Mouse (Mus musculus): ENCODE measurements around the gene Slc17a7.
A peak's percentile ranks its signal among the peaks of the same experiment; 100 is the strongest.

Gene Slc17a7

DNA sequence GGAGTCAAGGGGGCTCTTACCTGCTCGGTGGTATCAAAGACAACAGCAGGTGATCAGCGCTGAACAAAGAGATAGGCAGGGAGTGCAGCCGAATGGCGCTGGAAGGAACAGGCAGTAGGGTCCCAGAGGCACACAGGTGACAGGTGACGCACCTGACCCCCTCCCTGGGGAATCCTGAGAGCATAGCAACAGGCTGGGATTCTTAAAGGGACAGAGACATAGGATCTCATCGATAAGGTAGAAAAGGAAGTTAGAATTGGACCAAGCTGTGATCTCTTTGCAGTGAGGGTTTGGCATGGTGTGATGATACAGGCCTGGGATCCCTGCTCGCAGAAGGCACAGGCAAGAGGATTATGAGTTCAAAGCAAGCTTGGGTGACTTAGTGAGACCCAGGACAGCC lies 15.7 kb downstream of the Slc17a7 start, which contains the start of gene Gfy:
Gene Gfy, minus strand, starts transcription at position 101 of the 400 bp plus-strand sequence.
- no peak for DNase-seq

DNA sequence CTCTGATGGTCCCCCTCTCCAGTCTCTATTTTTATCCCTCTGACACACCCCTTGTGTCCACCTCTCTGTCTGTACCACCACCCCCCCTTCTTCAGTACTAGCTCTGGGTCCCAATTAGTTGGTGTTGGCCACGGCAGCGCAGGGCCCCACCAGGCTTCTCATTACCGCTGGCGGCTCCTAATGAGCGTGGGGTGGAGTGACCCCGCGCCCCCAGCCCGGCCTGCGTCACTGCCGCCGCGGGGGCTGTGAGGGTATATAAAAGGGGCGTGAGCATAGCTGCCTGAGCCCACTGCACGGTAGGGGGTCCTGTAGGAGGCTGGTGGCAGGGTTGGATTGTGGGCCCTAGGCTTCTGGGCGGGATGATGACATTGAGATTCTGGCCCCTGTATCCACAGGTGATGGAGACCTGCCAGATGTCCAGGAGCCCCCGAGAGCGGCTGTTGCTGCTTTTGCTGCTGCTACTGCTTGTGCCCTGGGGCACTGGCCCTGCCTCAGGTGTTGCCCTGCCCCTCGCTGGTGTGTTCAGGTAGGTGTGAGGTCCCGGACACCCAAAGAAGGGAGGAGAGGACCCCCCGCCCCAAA lies 17.2 kb downstream of the Slc17a7 start, which contains the start of gene Pth2:
Gene Pth2, plus strand, starts transcription at position 100 of the 582 bp plus-strand sequence.
- DNase-seq = no peak

DNA sequence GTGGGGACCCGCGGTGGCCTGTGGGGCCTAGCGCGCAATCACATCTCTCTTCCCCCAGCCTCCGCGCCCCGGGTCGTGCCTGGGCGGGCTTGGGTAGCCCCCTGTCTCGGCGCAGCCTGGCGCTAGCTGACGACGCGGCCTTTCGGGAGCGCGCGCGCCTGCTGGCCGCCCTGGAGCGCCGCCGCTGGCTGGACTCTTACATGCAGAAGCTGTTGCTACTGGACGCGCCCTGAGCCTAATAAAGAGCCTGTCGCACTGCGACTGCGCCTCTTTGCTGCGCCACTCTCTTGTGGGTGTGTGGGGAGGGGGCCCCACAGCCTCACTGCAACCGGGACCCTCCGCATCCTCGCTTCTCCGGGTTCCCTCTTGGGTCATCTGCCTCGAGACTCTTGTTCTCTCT lies 17.8 kb downstream of the Slc17a7 start:
- DNase-seq = no peak

DNA sequence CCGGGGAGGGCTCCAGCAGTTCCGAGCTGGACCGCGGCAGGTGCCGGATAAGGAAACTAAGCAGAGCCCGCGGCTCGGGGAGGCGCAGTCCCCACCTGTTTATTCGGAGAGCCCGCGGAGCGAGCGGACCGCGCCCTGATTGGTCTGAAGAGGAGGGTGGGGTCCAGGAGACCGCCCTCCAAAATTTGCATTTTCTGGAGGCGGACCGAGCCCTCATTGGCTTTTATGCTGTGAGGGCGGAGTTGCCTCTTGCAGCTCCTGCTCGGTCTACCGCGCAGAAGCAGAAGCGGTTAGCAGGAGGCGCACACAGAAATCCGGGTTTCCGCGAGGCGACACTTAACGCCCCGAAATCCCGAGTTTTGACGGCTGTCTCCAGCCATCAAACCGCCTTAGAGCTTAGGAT lies 18.5 kb downstream of the Slc17a7 start:
- DNase-seq = peak; percentile 93

DNA sequence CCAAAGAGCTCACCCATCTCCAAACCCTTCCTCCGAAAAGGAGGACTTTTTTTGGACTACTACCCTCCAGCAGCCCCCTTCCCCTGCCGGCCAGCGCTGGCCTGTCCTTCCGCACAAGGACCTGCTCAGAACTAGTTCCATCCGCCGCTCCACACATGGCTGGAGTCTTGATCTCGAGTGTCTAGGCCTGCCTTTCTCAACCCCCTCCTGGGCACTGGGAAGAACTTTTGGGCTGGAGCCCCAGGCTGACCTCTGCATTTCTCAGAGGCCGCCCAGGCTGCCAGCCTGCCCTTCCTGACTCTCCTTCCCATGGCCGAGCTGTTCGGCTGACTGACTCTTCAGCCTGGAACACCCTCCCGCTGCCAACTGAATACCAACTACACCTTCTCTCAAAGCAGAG lies 18.9 kb downstream of the Slc17a7 start:
- peak; percentile 41 for DNase-seq

DNA sequence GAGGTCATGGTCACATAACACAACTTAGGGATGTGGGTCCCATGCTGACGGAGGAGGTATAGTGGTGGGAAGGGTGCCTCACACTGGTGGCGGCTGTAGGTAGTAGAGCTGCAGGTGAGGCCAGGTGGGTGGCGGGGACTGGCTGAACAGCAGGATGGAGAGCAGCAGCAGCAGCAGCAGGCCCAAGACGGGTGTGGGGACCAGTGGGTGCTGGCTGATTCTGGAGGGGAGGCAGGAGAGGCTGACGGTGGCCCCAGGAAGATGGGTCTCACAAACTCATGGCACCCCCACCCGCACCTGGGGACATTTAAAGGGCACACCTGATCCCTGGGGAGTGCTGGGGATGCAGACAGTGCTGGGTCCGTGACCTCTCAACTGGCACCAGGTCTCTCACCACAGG lies 19.9 kb downstream of the Slc17a7 start:
- no peak for DNase-seq

DNA sequence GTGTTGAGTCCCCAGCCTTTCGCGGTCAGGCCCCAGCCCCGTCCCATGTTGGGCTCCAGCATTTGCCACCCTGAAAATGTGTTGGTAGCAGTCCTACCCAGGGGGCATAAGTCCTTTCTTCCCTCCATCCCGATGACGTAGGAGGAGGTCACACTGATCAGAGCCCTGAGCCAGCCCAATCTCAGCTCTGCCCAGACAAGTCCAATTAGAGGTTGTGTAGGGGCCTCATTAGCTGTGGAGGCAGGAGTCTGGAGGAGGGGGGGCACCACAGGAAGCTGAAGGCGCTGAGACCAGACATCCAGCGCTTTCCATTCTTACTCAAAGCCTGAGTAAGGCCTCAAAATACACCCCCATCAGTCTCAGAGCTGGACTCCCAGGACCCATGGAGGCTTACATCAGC lies 22.2 kb downstream of the Slc17a7 start:
- DNase-seq = no peak

DNA sequence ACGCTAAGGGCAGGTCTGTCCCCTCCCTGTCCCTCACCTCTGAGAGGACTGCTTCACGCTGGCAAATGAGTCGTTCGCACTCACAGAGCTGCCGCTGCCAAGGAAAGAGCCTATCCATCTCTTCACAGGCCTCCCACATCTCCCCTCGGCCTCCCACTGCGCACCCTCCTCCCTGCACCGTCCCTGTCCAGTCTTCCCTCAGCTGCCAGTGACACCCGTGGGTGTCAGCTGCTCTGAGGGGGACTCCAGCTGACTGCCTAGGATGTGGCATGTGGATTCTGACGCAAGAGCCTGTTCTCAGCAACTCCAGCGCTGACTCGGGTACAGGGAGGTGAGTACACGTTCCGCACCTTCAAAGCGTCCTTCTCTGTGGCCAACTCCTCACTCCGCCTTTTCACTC lies 25.9 kb downstream of the Slc17a7 start:
- no peak for DNase-seq

DNA sequence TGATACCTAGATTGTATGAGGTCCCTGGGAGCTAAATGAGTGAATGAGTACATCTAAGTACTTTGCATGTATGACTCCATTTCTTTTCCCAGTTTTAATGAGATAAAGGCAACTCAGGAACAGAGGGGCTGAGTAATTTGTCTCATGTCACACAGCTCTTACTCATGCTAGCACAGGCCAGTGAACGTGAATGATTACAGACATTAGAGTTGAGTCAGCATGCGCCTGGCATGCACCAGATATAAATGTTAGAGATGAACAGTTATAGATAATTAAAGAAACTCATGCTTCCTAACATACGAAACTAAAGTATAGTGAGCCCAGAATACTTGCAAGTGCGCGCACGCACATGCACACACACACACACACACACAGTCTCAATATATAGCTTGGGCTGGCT lies 26.4 kb downstream of the Slc17a7 start:
- DNase-seq = no peak

DNA sequence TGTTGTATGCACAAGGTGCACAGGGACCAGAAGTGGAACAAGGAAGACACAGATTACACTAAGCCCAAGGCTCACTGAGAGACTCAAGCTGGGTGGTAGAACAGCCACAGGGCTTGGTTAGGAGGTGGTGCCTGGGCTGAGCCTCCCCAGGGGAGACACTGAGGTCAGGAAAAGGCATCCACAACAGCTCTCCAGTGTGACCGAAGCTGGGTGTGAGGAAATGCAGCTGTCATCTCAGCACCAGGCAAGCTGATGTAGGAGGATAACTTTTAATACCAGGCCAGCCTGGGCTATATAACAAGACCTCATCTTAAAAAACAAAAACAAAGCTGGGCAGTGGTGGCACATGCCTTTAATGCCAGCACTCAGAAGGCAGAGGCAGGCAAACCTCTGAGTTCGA lies 27.4 kb downstream of the Slc17a7 start:
- DNase-seq = no peak

DNA sequence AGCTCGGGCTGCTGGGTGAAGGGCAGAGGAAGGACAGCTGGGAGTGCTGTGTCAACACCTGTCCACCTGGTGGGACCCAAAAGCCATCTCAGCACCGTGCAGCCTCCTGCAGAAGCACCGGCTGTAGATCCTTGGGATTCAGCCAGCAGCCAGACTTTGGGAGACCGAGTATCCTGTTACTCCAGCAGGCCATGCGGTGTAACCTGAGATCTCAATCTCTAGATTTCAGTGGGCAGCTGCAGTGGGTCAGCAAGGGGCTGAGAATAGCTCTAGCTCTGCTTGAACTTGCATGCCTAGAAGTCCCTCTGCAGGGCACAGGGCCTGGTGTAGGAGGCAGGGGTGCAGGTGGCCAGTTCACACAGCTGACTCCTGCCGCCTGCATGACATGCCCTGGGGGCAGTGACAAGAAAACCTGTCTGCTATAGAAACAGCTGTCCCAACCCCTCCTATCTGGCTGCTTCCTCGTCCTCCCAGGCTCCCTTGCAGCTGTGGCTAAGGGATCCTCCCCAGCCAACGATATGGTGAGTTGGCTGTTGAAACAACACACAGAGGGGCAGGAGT lies 28.1 kb downstream of the Slc17a7 start:
- no peak for DNase-seq

DNA sequence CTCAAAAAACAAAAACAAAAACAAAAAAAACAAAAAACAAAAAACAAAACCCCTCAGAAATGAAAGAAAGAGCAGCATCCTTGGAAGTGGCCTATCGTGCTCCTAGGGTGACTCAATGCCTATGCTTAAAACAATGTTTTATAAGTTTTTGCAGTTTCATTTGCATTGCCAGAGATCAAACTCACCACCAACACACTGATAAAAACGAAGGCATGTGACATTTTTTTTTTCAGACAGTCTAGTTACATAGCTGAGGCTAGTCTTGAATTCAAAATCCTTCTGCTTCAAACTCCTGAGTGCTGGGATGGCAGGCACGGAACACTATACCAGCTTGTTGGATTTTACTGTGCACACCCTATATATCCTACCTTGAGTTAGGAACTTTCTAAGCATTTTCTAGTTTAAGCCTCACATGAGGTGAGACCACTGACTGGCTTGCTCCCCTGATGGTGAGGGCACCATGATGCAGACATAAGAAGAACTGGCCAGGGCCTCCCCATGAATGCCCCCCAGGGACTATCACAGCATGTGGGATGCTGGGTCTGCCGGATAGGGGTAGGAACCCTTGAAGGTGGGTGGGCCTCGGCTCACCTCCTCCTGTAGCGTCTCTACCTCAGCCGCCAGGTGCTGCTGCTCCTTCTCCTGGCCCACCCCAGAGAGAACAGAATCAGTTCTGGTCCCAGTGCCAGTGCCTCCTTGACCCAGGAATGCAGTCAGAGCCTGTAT lies 29.0 kb downstream of the Slc17a7 start:
- DNase-seq = no peak

DNA sequence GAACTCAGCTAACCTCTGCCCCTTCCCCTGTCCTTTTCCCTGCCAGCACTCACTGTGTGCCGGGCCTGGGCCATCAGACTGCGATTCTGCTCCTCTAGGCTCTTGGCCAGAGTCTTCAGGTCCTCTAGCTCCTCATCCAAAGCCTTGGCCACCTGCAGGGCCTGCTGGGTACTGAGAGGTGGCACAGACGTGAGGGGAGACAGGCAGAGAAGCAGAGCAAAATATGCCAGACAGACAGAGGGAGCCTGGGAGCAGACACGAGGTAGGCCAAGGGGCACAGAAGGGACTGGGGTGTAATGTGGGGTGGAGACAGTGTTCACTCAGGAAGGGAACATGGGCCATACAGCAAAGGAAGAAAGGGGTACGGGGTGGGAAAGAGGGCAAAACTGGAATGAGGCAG lies 29.7 kb downstream of the Slc17a7 start:
- DNase-seq = no peak

DNA sequence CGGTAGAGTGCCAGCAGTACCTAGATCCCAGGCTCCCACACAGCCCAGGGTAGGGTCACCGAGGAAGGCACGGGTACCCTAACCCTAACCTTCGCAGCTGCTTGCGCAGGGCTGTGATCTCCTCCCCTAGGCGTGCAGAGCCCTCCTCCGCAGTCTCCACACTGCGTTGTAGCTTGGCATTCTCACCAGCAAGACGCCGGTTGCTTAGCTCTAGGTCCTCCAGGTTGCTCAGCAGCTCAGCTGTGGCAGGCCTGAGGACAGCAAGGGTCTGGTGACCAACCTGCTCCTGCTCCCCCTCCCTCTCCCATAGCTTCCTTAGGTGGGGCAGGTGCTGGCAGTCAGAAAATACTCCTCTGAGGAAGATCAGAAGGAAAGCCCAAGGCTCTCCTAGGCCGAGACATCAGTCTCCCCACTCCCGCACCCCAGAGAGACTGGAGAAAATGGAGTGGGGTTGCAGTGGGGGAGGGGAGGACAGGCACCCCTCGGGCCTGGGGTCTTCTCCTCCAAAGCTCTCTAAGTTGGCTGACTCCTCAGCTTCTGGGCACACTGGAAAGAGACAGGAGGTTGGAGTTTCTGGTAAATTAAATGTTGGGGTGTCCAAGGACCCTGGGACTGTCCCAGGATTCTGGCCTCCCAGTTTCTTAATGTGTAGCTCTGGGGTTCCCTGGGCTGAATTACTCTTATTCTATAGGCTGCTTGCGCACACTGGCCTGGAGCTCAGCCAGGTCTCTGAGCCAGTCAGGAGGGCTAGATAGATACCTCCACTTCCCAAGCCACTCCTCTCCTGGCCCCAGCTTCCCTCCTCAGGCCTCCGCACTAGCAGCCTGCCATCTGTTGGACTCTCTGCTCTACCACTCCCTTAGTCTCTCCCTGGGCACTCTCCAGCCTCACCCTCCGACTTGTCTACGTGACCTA lies 30.4 kb downstream of the Slc17a7 start:
- no peak for DNase-seq

DNA sequence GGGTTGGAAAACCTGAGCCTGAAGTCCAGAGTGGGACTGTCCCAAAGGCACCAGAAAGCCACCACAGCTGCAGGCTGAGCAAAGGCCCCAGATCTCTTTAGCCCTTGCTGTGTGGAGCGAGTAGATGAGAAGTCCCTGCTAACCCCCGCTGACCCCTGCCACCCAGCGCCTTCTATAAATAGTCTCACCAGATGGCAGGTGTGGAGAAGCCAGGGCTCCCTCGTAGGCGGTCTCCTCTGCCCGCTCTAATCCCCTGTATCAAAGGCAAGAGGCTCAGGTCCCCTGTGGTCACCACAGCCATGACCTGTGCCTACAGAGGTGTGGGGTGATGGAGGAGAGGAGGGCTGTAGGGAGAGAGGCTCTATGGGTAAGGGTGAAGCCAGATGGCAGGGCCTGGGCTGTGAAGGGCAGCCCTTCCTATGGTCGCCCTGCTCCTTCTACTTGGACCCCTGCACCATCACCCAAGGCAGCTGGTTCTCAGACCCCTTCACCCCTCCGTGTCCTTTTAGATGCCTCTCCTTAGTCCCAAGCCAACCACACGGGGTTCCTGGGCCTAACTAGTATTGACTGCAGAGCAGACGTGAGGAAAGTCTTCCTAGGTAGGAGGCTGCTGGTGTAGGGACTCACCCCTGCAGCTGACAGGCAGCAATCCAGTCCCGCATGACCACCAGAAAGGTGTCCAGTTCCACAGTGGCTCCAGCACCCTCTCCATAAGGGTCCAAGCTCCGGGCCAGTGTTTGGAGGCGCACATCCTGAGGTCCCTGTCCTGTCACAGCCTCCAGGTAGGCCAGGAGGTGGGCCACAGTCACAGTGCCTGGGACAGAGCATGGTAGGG lies 31.8 kb downstream of the Slc17a7 start:
- DNase-seq = no peak

DNA sequence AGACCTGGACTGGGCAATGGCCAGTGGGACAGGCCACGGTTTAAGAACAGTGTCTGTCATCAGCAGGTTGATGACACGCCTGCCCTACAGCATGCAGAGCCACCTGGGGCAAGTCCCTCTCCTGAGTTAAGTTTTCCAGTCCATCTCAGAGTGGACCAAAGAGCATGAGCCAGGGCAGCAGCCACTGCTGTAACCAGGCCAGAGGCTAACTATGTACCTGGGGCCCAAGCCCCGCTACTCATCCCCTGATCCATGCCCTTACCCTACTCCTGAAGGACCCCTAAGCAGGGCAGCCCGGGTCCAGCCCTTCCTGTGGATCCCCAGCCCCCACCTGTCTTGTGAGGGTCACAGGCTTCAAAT lies 32.4 kb downstream of the Slc17a7 start:
- DNase-seq = no peak

DNA sequence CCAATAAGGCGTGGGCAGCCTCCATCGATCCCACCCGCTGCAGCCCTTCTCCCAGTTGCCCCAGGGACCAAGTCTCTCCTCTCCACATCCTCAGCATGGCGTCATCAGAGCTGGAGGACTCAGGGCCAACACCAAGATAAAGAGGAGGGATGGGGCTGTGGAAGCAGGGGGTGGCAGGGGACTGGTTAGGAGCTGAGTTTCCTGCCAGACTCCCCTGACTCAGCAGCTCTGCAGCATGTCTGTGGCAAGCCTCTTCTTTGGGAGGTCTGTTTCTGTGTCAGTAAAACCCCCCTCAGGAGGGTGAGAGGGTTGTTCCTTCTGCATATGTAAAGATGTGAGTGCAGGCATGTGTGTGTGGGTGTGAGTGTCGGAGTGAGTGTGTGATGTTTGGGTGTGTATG lies 33.2 kb downstream of the Slc17a7 start:
- no peak for DNase-seq

DNA sequence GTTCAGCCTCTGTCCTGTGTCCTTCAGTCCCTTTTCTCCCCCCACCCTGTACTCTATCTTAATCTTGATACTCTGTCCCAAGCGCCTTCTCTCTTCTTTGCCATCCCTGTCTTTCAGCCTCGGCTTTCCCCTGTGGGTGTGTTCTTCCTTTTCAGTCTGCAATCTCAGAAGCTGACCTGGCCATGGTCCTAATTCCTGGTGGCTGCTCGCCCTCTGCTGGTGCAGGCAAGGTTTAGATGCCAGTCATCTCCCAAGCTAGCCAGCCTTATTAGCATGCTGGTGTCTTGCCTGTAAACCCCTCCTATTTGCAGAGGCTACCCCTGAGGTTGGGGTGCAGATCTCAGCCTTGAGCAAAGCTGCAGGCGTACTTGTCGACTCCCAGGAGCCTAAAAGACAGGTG lies 34.7 kb downstream of the Slc17a7 start:
- DNase-seq = peak; percentile 84

DNA sequence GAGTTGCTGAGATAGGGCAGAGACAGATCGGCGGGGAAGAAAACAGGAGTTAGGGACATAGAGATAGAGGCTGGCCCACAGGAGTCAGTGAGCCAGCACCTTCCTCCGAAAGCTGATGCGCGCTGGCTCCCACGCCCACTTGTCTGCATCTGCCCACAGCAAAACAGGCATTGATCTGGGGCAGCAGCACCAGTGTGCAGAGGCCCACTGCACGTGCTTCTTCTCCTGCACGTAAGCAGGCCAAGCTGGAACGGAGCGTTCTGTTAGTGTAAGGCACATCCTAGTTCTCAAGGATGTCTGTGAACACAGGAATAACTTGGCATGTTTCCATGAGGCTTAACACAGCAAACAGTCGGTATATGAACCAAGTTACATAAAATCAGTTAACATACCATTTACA lies 35.2 kb downstream of the Slc17a7 start:
- no peak for DNase-seq

DNA sequence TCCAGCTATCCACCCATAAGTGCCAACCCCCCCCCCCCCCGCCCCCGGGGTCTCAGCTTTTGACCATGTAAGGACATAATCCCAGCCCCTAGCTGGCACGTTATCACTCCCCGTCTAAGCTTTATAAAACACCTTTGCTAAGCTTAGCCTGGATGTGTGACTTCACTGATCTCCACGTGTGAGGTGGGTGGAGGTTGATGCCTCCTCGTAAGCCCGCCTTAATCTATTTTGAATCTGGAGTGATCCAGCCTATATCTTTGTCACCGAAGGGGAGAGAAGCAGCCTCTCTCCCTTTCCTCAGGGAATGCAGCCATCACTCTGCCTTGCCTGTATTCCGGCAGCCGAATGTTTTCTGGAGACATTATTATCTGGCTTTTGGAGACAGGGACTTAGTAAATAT lies 38.9 kb downstream of the Slc17a7 start:
- DNase-seq = no peak

DNA sequence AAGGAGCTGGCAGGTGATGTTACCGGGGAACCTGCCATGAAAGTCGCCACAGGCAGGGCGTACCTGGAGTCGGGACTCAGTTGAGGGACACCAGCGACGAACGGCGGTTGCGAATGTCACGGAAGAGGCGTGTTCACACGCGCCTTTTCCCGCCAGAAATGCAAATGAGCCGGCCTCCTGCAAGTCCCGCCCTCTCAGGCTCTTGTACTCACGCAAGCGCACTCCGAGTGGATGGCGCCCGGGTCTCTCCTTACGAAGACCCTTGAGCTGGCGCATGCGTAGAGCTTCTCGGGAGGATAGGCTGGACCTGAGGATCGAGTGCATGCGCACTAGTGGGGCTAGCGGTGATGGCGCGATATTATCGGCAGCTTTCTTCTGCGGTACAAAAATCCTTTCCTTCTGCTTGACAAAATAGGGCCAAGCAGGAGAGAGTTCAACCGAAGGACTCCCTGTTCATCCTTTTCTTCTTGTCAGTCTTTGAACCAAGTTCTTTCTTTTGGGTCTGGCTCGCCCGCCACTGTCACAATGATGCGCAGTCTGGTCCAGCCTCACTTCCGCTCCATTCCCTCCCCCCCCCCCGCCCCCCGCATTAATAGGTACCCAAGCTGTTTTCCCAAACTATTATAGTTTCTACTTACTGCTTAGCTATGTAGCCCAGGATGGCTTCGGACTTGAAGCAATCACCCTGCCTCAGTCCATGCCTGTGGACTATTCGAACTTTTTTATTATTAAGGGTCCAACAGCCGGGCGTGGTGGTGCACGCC lies 40.8 kb downstream of the Slc17a7 start, which contains the start of gene Ccdc155:
Gene Ccdc155, minus strand, starts transcription at position 513 of the 764 bp plus-strand sequence.
- peak; percentile 94 for DNase-seq

DNA sequence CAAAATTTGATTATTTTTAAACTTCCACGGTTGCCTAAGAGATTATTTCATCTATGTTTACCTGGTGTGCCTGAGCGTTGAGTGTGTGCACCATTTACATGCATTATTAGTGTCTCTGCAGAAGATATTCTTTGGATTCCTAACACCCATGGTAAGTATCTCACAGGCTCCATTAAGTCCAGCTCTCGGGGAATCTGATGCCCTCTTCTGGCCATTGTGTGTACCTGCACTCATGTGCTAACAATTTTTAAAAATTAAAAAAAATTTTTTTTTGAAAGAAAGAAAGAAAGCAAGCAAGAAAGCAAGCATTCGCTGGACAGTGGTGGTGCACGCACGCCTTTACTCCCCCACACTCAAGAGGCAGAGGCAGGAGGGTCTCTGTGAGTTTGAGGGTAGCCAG lies 44.5 kb downstream of the Slc17a7 start:
- no peak for DNase-seq

All from kidney, postnatal 14 days (tissue).